Mouse (Mus musculus) erythroblast, embryonic 14.5 days (primary cell): ENCODE measurements around the gene Lrrc4c.

ENCODE experiments used
- GATA1 ChIP-seq: IDR thresholded peaks from 2 replicates; pipeline ENCODE4 v1.6.1; 2012; ENCODE audit warnings: low read length, inconsistent platforms, mixed read lengths
- TAL1 ChIP-seq: IDR thresholded peaks from 3 replicates; pipeline ENCODE4 v1.6.1; 2012; ENCODE audit warnings: low read length, inconsistent platforms, mixed read lengths

- no peak for TF ChIP-seq GATA1
- no peak for TF ChIP-seq TAL1
Measured at GRCm38 (mm10) chr2:97524256-97524922, 1206.4 kb downstream of the Lrrc4c start.
